Mouse (Mus musculus) B cell, adult 2 months (primary cell): ENCODE data around the gene H2-M10.6.

Experiments used
- DNase-seq, 2 experiments: peaks; one replicate each; pipeline ENCODE4 v3.0.0; 2022

Gene H2-M10.6

DNA sequence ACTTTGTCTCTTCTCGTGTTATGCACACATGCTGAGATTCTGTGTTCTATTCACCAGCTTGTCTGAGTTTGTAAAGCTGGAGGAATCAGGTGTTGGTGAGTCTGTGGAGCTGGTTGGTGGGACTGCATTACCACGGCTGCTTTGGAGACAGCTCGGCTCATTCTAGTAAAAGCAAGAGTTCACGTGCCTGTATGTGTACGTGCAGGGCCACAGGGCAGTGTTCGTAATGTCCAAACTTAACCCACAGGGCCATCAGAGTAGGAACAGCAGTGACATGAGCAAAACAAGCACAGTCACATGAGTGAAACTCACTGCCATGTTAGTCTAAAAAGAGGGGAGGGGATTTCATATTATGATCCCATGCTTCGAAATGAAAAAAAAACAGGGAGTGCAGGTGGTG lies 31.7 kb downstream of the H2-M10.6 start:
- no peak for DNase-seq

DNA sequence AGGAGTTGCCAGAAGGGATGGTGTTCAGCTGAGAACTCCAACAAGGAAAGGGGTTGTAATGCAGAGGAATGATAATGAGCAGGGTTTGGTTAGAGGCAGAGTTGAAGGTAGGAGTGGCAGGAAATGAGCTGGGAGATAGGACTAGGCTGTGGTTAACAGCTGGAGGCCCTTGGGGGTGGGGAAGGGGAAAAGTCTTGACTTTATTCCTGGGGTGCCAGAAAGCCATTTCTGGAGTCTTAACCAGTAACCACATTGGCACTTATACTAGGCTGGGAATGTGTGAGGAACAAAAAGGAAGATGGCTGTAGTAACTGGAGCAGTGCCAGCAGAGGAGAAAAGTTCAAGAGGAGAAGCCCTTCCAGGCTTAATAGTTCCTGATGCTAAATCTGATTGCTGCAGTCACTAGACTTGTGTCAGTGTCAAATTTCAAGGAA lies 32.3 kb downstream of the H2-M10.6 start:
- DNase-seq, result no peak

DNA sequence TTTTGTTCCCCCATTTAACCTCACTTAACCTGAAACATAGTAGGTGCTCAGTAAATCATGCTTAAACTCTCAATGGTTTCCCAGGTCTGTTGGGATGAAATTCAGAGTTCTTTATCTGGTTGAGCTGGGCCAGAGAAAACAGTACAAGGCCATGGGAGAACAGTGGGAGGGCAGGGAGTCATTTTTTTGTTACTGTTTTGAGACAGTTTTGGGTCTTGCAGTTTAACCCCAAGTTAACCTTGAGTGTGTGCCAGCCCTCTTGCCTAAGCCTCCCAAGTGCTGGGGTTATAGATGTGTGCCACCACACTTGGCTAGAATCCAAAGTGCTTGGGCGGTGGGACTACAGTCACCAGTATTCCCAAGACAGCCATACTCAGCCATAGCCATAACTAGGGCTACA lies 32.8 kb downstream of the H2-M10.6 start:
- DNase-seq, result no peak

DNA sequence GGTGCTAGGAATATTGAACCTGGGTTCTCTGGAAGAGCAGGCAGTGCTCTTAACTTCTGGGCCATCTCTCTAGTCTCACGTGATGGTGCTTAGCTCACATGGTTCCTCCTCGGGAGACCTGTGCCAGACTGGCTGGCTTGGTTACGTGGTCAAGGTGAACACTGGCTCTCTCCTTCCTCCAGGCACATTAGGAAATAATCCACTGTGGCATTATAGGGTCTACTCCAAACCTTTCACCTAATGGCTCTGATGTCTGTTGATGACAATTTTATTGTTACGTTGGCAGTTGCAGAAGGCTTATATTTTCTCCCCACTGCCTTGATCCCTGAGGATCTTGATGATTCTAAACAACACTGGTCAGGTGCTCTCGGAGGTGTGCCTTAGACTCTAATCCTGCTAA lies 36.9 kb downstream of the H2-M10.6 start:
- DNase-seq, result no peak

DNA sequence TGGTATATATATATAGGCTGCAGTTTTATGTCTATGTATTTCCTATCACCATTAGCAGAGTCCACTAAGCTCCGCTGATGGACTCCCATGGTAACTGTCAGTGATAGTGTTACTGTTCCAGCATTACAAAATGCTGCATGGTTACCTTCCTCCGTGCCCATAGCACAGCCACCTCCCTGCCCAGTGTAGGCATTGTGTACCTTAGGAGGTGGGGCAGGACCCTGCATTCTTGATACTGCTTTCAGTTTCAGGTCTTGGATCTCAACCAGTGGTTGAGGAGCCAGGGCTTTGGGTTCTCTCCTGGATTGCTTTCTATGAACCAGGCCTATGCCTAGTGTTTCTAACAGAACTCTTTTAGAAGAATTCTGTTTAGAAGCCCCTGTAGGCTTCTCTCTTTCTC lies 38.0 kb downstream of the H2-M10.6 start:
- no peak for DNase-seq

DNA sequence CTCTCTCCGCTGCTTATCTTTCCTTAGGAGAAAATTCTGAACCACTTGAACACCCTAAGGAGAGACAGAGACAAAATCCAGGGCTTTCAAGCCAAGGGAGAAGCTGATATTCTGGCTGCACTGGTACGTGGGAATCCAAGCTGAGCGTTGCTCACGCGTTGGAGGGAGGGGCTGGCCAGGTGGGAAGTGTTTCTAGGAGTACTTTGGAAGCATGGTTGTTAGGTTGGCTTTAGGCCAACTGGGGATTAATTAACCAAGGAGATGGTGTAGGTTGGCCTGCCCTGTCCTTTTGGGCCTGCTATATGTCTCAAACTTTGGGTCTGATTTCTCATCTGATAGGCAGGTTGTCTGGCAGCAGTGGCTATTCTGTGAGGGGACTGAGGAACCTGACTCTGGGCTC lies 39.2 kb downstream of the H2-M10.6 start:
- no peak for DNase-seq

DNA sequence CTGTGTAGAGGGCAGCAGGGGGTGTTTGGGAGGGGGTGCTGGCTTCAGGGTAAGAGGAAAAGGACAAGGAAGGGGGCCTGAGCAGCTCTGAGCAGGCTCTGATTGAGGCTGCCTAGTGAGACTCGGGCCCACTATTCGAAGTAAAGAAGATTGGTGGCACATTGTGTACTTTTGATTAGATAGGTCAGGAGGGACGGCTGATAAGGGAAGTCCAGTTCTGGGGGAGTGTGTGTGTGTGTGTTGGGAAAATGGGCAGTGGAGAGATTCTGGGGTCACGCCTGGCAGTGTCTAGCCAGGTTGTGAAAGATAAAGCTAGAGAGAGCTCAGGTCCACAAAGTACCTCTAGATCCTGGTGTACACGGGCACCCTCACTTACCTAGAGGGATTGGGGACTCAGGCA lies 39.7 kb downstream of the H2-M10.6 start:
- no peak for DNase-seq

DNA sequence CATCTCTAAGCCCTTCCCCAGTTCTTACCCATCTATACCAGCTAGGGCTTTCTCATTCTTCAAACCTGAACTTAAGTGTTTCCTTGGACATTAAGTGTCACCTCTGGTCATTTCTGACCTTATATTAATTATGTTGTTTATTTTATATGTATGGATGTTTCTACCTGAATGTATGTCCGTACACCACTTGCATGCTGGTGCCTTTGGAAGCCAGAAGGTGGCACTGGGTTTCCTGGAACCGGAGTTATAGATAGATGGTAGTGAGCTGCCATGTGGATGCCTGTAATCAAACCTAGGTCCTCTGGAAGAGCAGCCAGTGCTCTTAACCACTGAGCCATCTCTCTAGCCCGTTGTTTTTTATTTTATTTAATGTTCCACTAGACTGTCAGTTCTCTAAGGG lies 43.5 kb downstream of the H2-M10.6 start:
- DNase-seq, result no peak

DNA sequence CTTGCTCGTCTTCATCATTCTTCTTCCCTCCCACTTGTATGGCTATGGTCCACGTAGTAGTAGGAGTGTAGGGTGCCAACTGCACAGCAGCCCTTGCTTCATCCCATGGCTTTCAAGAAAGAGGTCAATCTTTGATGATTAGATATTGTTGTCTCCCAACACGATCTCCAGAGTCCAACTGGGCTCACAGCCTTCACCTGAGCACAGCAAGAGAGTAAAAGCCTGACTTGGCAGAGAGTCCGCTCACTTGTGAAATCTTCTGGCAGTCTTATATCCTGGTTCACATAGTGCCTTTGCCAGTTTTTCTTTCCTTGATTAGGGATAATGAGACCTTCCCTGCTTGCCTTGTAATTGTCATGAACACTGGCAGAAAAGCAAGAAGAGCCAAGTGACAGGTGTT lies 44.3 kb downstream of the H2-M10.6 start:
- no peak for DNase-seq

DNA sequence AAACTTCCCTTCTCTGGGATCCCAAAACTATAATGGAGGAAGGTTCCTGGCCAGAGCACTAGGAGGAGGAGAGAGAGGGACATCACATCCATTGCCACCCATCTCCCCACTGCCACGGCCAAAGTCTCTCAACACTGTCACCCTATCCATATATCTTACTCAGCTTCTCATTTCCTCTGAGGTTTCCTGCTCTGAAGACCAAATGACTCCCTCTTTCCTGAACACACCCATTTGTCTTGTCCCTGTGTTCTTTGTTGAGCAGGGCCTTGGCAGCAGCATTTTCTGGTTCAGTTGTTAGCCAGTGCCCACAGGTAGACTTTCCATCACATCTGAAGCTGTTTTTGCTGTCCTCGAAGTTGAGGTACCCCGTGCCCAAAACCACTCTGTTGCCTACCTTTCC lies 46.2 kb downstream of the H2-M10.6 start:
- DNase-seq, result no peak

DNA sequence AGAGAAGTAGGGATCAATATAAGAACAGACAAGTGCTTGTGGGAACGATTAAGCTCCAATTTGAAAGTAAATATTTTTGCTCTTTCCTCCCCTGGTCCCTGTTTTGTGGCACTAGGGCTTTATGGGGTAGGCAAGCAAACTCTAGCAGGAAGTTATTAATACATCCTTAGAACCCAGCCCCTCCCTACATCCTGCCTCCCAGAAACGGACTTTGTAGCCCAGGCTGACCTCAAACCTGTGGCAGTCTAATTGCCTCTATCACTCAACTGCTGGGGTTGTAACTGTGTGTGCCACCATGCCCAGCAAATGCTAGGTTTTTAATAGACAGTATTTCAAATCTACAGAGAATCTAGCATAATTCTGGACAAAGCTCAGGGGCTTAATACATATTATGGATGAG lies 49.7 kb downstream of the H2-M10.6 start:
- no peak for DNase-seq
